Mouse (Mus musculus) cerebellum, adult 2 months (tissue): ENCODE measurements at regions not wholly inside any gene's neighbourhood (a gene's known extent, or its start where the extent isn't known, plus 50 kb on each side); places are given as distances from the start of the nearest gene placed in this dataset.

Experiments used
- DNase-seq, 2 experiments: peaks; one replicate each; pipeline ENCODE4 v3.0.0; 2021
- H3K27ac ChIP-seq: fragments of 200-500 bp; 2 replicates; pipeline ENCODE4 v1.5.1; 2012; ENCODE audit warnings: low read length, control low read depth, inconsistent platforms; ENCODE audit not compliant: insufficient read depth
- H3K27me3 ChIP-seq: fragments of 200-500 bp; 2 replicates; pipeline ENCODE4 v1.6.1; 2012; ENCODE audit warnings: inconsistent platforms, mild to moderate bottlenecking, low read length, moderate library complexity; ENCODE audit not compliant: control insufficient read depth, insufficient read depth
- H3K4me1 ChIP-seq: fragments of 200-500 bp; 2 replicates; pipeline ENCODE4 v1.6.1; 2011; ENCODE audit warnings: low read length; ENCODE audit not compliant: control insufficient read depth, insufficient read depth
- H3K4me3 ChIP-seq: fragments of 200-500 bp; replicated peaks from 2 replicates; pipeline ENCODE3; 2011; ENCODE audit warnings: mild to moderate bottlenecking, low read depth, low read length, control low read depth; ENCODE audit not compliant: insufficient read depth
- CTCF ChIP-seq: fragments of 200-500 bp; IDR thresholded peaks from 2 replicates; pipeline ENCODE4 v1.5.1; 2011; ENCODE audit warnings: low read depth, mild to moderate bottlenecking, control low read depth, low read length, moderate library complexity, borderline replicate concordance; ENCODE audit not compliant: insufficient read depth
- POLR2A ChIP-seq: fragments of 200-500 bp; IDR thresholded peaks from 2 replicates; pipeline ENCODE4 v1.6.1; 2011; ENCODE audit warnings: low read length, control low read depth, borderline replicate concordance; ENCODE audit not compliant: insufficient read depth
- WGBS: fragments of 180-500 bp; shearing (Covaris S2); methylation state at CpG from one replicate; pipeline ENCODE4 v1.1.7; 2018; 5-methylcytosine and 5-hydroxymethylcytosine counted together

DNA sequence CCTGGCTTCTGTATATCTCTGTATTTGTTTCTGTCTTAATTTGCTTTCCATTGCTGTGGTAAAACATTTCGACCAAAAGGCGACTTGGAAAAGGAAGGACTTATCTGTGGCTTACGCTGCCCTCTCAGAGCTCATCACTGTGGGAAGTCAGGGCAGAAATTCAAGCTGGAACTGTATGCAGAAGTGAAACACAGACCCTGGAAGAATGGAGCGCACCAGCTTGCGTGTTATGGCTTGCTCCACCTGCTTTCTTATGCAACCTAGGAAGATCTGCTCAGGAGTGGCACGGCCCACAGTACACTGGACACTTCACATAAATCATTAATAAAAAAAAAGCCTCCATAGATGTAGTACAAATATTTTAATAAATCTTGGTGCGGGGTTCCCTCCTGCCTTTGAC is 630.0 kb upstream of the Gm19410 start:
- TF ChIP-seq CTCF = no peak
- no peak for TF ChIP-seq POLR2A
- no peak for DNase-seq
- Histone ChIP-seq H3K27me3 (no peaks in the 10 kb centered on the region), H3K4me1 (no peaks in the 10 kb centered on the region), H3K27ac (no peak overlapping the region), H3K4me3 (no peak overlapping the region)
- 78% methylated on average over 7 of the region's 7 CpGs for WGBS

DNA sequence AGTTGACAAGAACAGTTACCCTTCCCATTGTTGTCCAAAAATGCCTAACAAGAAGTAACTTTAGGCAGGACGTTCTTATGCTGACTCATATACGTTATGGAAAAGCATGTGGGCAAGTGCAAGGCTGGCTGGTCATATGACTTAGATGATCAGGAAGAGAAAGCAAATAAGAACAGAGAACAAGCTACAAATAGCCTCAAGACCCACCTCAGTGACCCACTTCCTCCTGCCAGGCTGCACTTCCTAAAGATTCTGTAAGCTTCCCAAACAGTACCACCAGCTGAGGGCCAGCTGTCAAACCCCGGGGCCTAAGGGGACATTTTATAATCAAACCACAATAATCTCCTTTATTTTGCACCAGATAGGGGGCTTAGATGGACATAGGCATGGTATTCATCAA is 628.9 kb upstream of the Gm19410 start:
- no peaks in the 10 kb centered on the region for H3K27me3 ChIP-seq
- H3K27ac ChIP-seq = no peak overlapping the region
- 81% methylated on average over 3 of the region's 3 CpGs for WGBS
- H3K4me1 ChIP-seq = no peaks in the 10 kb centered on the region
- no peak for TF ChIP-seq POLR2A
- no peak for TF ChIP-seq CTCF
- no peak overlapping the region for H3K4me3 ChIP-seq
- no peak for DNase-seq

DNA sequence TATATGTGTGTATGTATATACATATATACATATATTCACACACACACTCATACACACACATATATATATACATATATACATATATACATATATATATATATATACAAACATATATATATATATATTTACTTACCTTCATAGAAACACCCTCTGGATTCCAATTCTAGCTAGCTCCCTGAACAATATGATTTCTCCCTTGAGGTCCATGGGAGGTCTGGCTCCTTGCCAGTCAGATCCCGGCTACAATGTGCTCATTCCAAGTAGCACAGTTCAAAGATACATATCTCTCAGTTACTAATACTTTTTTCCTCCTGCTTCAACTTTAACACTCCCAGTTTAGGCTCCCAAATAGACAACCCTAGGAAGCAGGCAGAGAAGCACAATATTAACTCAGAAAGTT is 624.8 kb upstream of the Gm19410 start:
- TF ChIP-seq CTCF (no peak), POLR2A (no peak)
- no peak for DNase-seq
- Histone ChIP-seq H3K27me3 (no peaks in the 10 kb centered on the region), H3K27ac (no peak overlapping the region), H3K4me1 (no peaks in the 10 kb centered on the region), H3K4me3 (no peak overlapping the region)
- WGBS = 5% methylated on average over 1 of the region's 1 CpGs

DNA sequence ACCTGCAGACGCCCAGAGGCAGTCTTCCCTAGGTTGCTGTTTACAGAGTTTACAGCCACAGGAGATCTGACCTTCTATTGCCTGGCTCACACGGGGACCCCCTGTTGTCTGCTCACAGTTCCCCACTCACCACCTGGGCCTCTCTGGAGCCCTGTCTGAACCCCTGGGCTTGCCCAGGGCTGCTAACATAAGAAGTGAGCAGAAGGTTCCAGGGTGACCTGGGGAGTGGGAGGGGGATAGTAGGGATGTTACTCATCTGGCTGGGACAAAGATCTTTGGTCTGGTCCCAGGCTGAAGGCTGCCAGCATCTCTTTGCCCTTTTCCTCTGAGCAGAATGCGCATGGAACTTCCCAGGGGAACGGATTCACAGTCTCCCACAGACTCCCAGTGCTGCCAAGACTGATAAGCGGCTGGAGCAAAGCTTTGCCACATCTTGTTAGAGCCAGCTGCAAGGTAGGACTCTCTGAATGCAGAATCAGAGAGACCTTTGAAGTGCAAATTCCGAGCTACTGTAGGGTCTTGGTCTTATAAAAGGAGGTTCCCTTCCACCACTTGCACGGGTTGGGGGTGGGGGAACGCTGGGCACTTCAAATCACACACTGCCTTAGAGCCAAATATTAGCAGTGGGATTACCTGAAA is 622.5 kb upstream of the Gm19410 start:
- Histone ChIP-seq H3K4me3 (no peak overlapping the region), H3K4me1 (no peaks in the 10 kb centered on the region), H3K27me3 (no peaks in the 10 kb centered on the region), H3K27ac (no peak overlapping the region)
- 39% methylated on average over 8 of the region's 8 CpGs for WGBS
- no peak for DNase-seq
- TF ChIP-seq CTCF (no peak), POLR2A (no peak)

DNA sequence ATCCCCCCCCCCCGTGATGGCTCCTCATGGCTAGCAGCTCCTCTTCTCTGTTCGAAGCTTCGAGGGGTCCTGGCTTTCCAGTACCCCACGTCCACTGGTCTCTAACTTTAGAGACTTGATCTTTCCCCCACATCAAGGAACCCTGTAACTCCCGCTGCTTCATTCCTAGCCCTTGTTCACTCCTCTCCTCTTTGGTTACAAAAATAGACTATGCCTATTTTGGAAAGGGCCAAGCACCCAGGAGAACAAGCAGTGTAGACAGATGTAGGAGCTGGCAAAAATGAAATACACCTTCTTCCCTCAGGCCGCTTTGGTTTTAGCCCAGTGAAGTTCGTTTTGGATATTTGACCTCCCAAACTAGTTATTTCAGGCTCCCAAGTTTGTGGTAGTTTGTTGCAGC is 621.9 kb upstream of the Gm19410 start:
- TF ChIP-seq POLR2A (no peak), CTCF (no peak)
- Histone ChIP-seq H3K4me3 (no peak overlapping the region), H3K27ac (no peak overlapping the region), H3K4me1 (no peaks in the 10 kb centered on the region), H3K27me3 (no peaks in the 10 kb centered on the region)
- 72% methylated on average over 7 of the region's 7 CpGs for WGBS
- DNase-seq = no peak

DNA sequence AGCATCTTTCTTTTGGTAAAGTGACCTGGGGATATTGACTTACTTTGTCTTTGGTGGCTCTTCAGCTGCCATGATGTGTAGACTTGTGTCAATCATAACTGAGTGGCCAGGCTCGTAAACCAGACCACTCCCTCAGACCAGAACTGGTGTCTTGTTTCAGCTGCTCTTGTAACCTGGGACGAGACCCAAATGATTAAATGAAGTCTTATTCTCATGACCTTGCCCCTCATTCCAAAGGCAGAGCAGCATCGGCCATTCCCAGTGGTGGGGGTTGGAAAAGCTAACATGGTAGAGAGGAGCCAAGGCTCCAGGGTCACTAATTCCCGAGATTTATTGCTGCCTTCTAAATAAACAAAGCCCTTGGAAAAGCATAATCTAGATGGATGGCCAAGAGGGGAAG is 621.2 kb upstream of the Gm19410 start:
- no peaks in the 10 kb centered on the region for H3K4me1 ChIP-seq
- no peaks in the 10 kb centered on the region for H3K27me3 ChIP-seq
- no peak for TF ChIP-seq POLR2A
- no peak for TF ChIP-seq CTCF
- no peak overlapping the region for H3K27ac ChIP-seq
- DNase-seq = no peak
- no peak overlapping the region for H3K4me3 ChIP-seq
- WGBS = 73% methylated on average over 4 of the region's 4 CpGs

- WGBS = 76% methylated on average over 8 of the region's 8 CpGs
- DNase-seq = no peak
- Histone ChIP-seq H3K27ac (no peak overlapping the region), H3K4me1 (peaks cover 3% of the 10 kb centered on the region; the same call in 1 of the 2 replicates), H3K27me3 (no peaks in the 10 kb centered on the region), H3K4me3 (no peak overlapping the region)
- TF ChIP-seq CTCF (no peak), POLR2A (no peak)
Observed at GRCm38 (mm10) chr8:35147481-35147880, 618.1 kb upstream of the Gm19410 start.

GRCm38 (mm10) chr8:35147967-35148366 is 617.6 kb upstream of the Gm19410 start:
- no peak for TF ChIP-seq POLR2A
- no peak for TF ChIP-seq CTCF
- WGBS = 89% methylated on average over 8 of the region's 8 CpGs
- Histone ChIP-seq H3K4me1 (peaks cover 3% of the 10 kb centered on the region; the same call in 1 of the 2 replicates), H3K27me3 (no peaks in the 10 kb centered on the region), H3K27ac (no peak overlapping the region), H3K4me3 (no peak overlapping the region)
- no peak for DNase-seq
